Mouse (Mus musculus) olfactory bulb, adult 2 months (tissue): Measurements from ENCODE around the gene Gm21860.
"Not testable (repeated sequence)": the region's sequence is repeated elsewhere in the genome, so short reads cannot be mapped to it uniquely, and the experiment has no call there.

Experiments
- CTCF ChIP-seq: fragments of 200-500 bp; IDR thresholded peaks from 2 replicates; pipeline ENCODE4 v1.5.1; 2012; ENCODE audit warnings: low read depth, mild to moderate bottlenecking, low read length, moderate library complexity; ENCODE audit not compliant: insufficient read depth
- POLR2A ChIP-seq: fragments of 200-500 bp; IDR thresholded peaks from 2 replicates; pipeline ENCODE4 v1.6.1; 2012; ENCODE audit warnings: mild to moderate bottlenecking, low read depth, low read length, moderate library complexity; ENCODE audit not compliant: insufficient read depth

- TF ChIP-seq CTCF, POLR2A: not testable (repeated sequence)
Measured at GRCm38 (mm10) chrY:90732101-90732542, 22.5 kb downstream of the Gm21860 start.
